Mouse (Mus musculus) embryonic facial prominence, embryonic 11.5 days (tissue): ENCODE measurements at regions not wholly inside any gene's neighbourhood (a gene's known extent, or its start where the extent isn't known, plus 50 kb on each side); places are given as distances from the start of the nearest gene placed in this dataset.

Source experiments
- ATAC-seq: fragments of 200-750 bp; cut with Nextera tagmentation; replicated peaks from 2 replicates; pipeline ENCODE4 v1.8.0; 2017; ENCODE audit warnings: low read depth; ENCODE audit not compliant: insufficient number of reproducible peaks, low FRiP score, low TSS enrichment
- DNase-seq: peaks from one replicate; pipeline ENCODE4 v3.0.0-alpha.2; 2015; ENCODE audit warnings: low spot score
- H3K27ac ChIP-seq: fragments of 300-500 bp; sonication (generic); replicated peaks from 2 replicates; pipeline ENCODE4 v1.5.1; 2014; ENCODE audit warnings: mild to moderate bottlenecking, low read depth, low read length, control low read depth
- H3K27me3 ChIP-seq: fragments of 300-500 bp; sonication (generic); 2 replicates; pipeline ENCODE4 v1.6.1; 2014; ENCODE audit warnings: mild to moderate bottlenecking, low read length, moderate library complexity, mixed read lengths; ENCODE audit not compliant: control insufficient read depth, insufficient read depth
- H3K36me3 ChIP-seq: fragments of 300-500 bp; sonication (generic); replicated peaks from 2 replicates; pipeline ENCODE4 v1.6.1; 2014; ENCODE audit warnings: low read depth, mild to moderate bottlenecking, low read length, moderate library complexity, mixed read lengths; ENCODE audit not compliant: control insufficient read depth, insufficient read depth
- H3K4me1 ChIP-seq: fragments of 300-500 bp; sonication (generic); 2 replicates; pipeline ENCODE4 v1.6.1; 2014; ENCODE audit warnings: low read length, mixed read lengths; ENCODE audit not compliant: control insufficient read depth, insufficient read depth
- H3K4me2 ChIP-seq: fragments of 300-500 bp; sonication (generic); 2 replicates; pipeline ENCODE4 v1.6.1; 2014; ENCODE audit warnings: low read depth, mild to moderate bottlenecking, control low read depth, low read length, moderate library complexity
- H3K4me3 ChIP-seq: fragments of 300-500 bp; sonication (generic); 2 replicates; pipeline ENCODE4 v1.5.1; 2014; ENCODE audit warnings: low read depth, low read length, control low read depth
- H3K9ac ChIP-seq: fragments of 300-500 bp; sonication (generic); replicated peaks from 2 replicates; pipeline ENCODE4 v1.6.1; 2014; ENCODE audit warnings: mild to moderate bottlenecking, control low read depth, low read length
- H3K9me3 ChIP-seq: fragments of 300-500 bp; sonication (generic); replicated peaks from 2 replicates; pipeline ENCODE4 v1.6.1; 2016; ENCODE audit warnings: mild to moderate bottlenecking, low read length, inconsistent platforms, mixed read lengths; ENCODE audit not compliant: control insufficient read depth
- WGBS: fragments of 180-500 bp; shearing (Covaris S2); extraction: QIAGEN DNeasy Blood & Tissue Kit; methylation state at CpG from one replicate; pipeline ENCODE4 v1.1.7; 2014; 5-methylcytosine and 5-hydroxymethylcytosine counted together

GRCm38 (mm10) chr17:3248875-3249274 lies 77.5 kb upstream of the Tiam2 start:
- H3K9me3 ChIP-seq, result no peaks in the 10 kb centered on the region
- 90% methylated on average over 6 of the region's 6 CpGs for WGBS
- no peak overlapping the region for H3K9ac ChIP-seq
- H3K27ac ChIP-seq, result no peak overlapping the region
- DNase-seq, result no peak
- no peak for ATAC-seq
- no peak overlapping the region for H3K4me2 ChIP-seq
- no peaks in the 10 kb centered on the region for H3K27me3 ChIP-seq
- H3K4me3 ChIP-seq, result no peak overlapping the region
- H3K36me3 ChIP-seq, result no peaks in the 10 kb centered on the region
- H3K4me1 ChIP-seq, result no peaks in the 10 kb centered on the region

- Histone ChIP-seq H3K4me1 (no peaks in the 10 kb centered on the region), H3K9ac (no peak overlapping the region), H3K36me3 (no peaks in the 10 kb centered on the region), H3K4me2 (no peak overlapping the region), H3K27ac (no peak overlapping the region), H3K4me3 (no peak overlapping the region), H3K27me3 (no peaks in the 10 kb centered on the region), H3K9me3 (no peaks in the 10 kb centered on the region)
- DNase-seq (no peak), ATAC-seq (no peak)
- 91% methylated on average over 7 of the region's 7 CpGs for WGBS
Observed at GRCm38 (mm10) chr17:3249320-3249719, 77.1 kb upstream of the Tiam2 start.

- H3K4me2 ChIP-seq, result no peak overlapping the region
- DNase-seq (no peak), ATAC-seq (no peak)
- H3K4me3 ChIP-seq, result no peak overlapping the region
- WGBS, result 84% methylated on average over 4 of the region's 4 CpGs
- no peaks in the 10 kb centered on the region for H3K4me1 ChIP-seq
- no peaks in the 10 kb centered on the region for H3K36me3 ChIP-seq
- H3K9me3 ChIP-seq, result no peaks in the 10 kb centered on the region
- H3K27me3 ChIP-seq, result no peaks in the 10 kb centered on the region
- no peak overlapping the region for H3K27ac ChIP-seq
- no peak overlapping the region for H3K9ac ChIP-seq
Observed at GRCm38 (mm10) chr17:3251176-3251575, 75.2 kb upstream of the Tiam2 start.

GRCm38 (mm10) chr17:3251966-3252365 lies 74.4 kb upstream of the Tiam2 start:
- ATAC-seq (no peak), DNase-seq (no peak)
- no peak overlapping the region for H3K4me3 ChIP-seq
- no peak overlapping the region for H3K27ac ChIP-seq
- no peaks in the 10 kb centered on the region for H3K4me1 ChIP-seq
- no peak overlapping the region for H3K4me2 ChIP-seq
- no peak overlapping the region for H3K9ac ChIP-seq
- 97% methylated on average over 5 of the region's 5 CpGs for WGBS
- H3K27me3 ChIP-seq, result no peaks in the 10 kb centered on the region
- H3K36me3 ChIP-seq, result no peaks in the 10 kb centered on the region
- no peaks in the 10 kb centered on the region for H3K9me3 ChIP-seq

GRCm38 (mm10) chr17:3253508-3254176 lies 72.7 kb upstream of the Tiam2 start:
- H3K9ac ChIP-seq, result no peak overlapping the region
- no peaks in the 10 kb centered on the region for H3K36me3 ChIP-seq
- ATAC-seq (no peak), DNase-seq (peak; percentile 52)
- 85% methylated on average over 10 of the region's 10 CpGs for WGBS
- no peak overlapping the region for H3K27ac ChIP-seq
- no peak overlapping the region for H3K4me3 ChIP-seq
- H3K4me1 ChIP-seq, result no peaks in the 10 kb centered on the region
- H3K9me3 ChIP-seq, result no peaks in the 10 kb centered on the region
- H3K4me2 ChIP-seq, result no peak overlapping the region
- no peaks in the 10 kb centered on the region for H3K27me3 ChIP-seq

- Histone ChIP-seq H3K4me3 (no peak overlapping the region), H3K4me1 (no peaks in the 10 kb centered on the region), H3K27ac (no peak overlapping the region), H3K36me3 (no peaks in the 10 kb centered on the region; the same call in 1 of the 2 replicates), H3K9ac (no peak overlapping the region), H3K27me3 (no peaks in the 10 kb centered on the region), H3K9me3 (no peaks in the 10 kb centered on the region), H3K4me2 (no peak overlapping the region)
- DNase-seq (no peak), ATAC-seq (no peak)
- WGBS, result 97% methylated on average over 7 of the region's 7 CpGs
Observed at GRCm38 (mm10) chr17:3256765-3257164, 69.6 kb upstream of the Tiam2 start.

- WGBS, result 64% methylated on average over 9 of the region's 9 CpGs
- Histone ChIP-seq H3K4me1 (no peaks in the 10 kb centered on the region), H3K36me3 (no peaks in the 10 kb centered on the region; the same call in 1 of the 2 replicates), H3K9ac (no peak overlapping the region), H3K9me3 (no peaks in the 10 kb centered on the region), H3K4me2 (no peak overlapping the region), H3K27me3 (no peaks in the 10 kb centered on the region), H3K27ac (no peak overlapping the region), H3K4me3 (no peak overlapping the region)
- no peak for ATAC-seq
- DNase-seq, result no peak
Observed at GRCm38 (mm10) chr17:3258811-3259510, 67.4 kb upstream of the Tiam2 start.

- WGBS, result 92% methylated on average over 11 of the region's 11 CpGs
- Histone ChIP-seq H3K36me3 (no peaks in the 10 kb centered on the region; the same call in 1 of the 2 replicates), H3K4me3 (no peak overlapping the region), H3K9me3 (no peaks in the 10 kb centered on the region), H3K9ac (no peak overlapping the region), H3K4me2 (no peak overlapping the region), H3K4me1 (no peaks in the 10 kb centered on the region), H3K27me3 (no peaks in the 10 kb centered on the region), H3K27ac (no peak overlapping the region)
- DNase-seq (no peak), ATAC-seq (no peak)
Observed at GRCm38 (mm10) chr17:3260796-3261195, 65.6 kb upstream of the Tiam2 start.
